Mouse (Mus musculus): ENCODE results near the gene Olfr476. TPM values are rescaled to one million over a fixed set of nuclear protein-coding genes. Genes with fewer than 3 reads are reported as not detected.
"Not testable (repeated sequence)": the region's sequence is repeated elsewhere in the genome, so short reads cannot be mapped to it uniquely, and the experiment has no call there.

The Olfr476 gene
- total RNA-seq (2017): not detected in 2 replicates

GRCm38 (mm10) chr7:107964503-107964902, at the start of gene Olfr476:
Olfr476 (plus strand) TSS chr7:107964803.
- no peak for ATAC-seq (replicated peaks in 1 of 2; ENCODE audit: insufficient read depth in 1 of 2, low FRiP score in 2 of 2, low TSS enrichment in 1 of 2, low read depth in 1 of 2, poor library complexity in 2 of 2, severe bottlenecking in 2 of 2)

GRCm38 (mm10) chr7:107930146-107930545, 34.5 kb upstream of the Olfr476 start, which contains the start of gene Olfr473:
Olfr473 (plus strand) TSS chr7:107930446.
- no peak for ATAC-seq (replicated peaks in 1 of 2; ENCODE audit: insufficient read depth in 1 of 2, low FRiP score in 2 of 2, low TSS enrichment in 1 of 2, low read depth in 1 of 2, poor library complexity in 2 of 2, severe bottlenecking in 2 of 2)

- ATAC-seq (replicated peaks in 1 of 2; ENCODE audit: insufficient read depth in 1 of 2, low FRiP score in 2 of 2, low TSS enrichment in 1 of 2, low read depth in 1 of 2, poor library complexity in 2 of 2, severe bottlenecking in 2 of 2): not testable (repeated sequence)
Observed at GRCm38 (mm10) chr7:107952539-107952938, 12.1 kb upstream of the Olfr476 start.

- no peak for ATAC-seq (replicated peaks in 1 of 2; ENCODE audit: insufficient read depth in 1 of 2, low FRiP score in 2 of 2, low TSS enrichment in 1 of 2, low read depth in 1 of 2, poor library complexity in 2 of 2, severe bottlenecking in 2 of 2)
Observed at GRCm38 (mm10) chr7:107954343-107954742, 10.3 kb upstream of the Olfr476 start, which contains the start of gene Olfr474. Olfr474 (plus strand) TSS chr7:107954643.

- ATAC-seq (replicated peaks in 1 of 2; ENCODE audit: insufficient read depth in 1 of 2, low FRiP score in 2 of 2, low TSS enrichment in 1 of 2, low read depth in 1 of 2, poor library complexity in 2 of 2, severe bottlenecking in 2 of 2): no peak
Observed at GRCm38 (mm10) chr7:107986393-107986792, 21.8 kb downstream of the Olfr476 start, which contains the start of gene Olfr477. Olfr477 (plus strand) TSS chr7:107986693.

- ATAC-seq (replicated peaks in 1 of 2; ENCODE audit: insufficient read depth in 1 of 2, low FRiP score in 2 of 2, low TSS enrichment in 1 of 2, low read depth in 1 of 2, poor library complexity in 2 of 2, severe bottlenecking in 2 of 2): not testable (repeated sequence)
Observed at GRCm38 (mm10) chr7:108014256-108014655, 49.7 kb downstream of the Olfr476 start.

Other genes with a start within 250 kb of the Olfr476 start
- gene Cyb5r2, start 206.8 kb upstream of the Olfr476 start, total RNA-seq (2017): not detected in 2 replicates
- not detected in 2 replicates for gene Ovch2, start 163.6 kb upstream of the Olfr476 start, total RNA-seq (2017)
- gene Olfr467, start 152.5 kb upstream of the Olfr476 start, total RNA-seq (2017): not detected in 2 replicates
- not detected in 2 replicates for gene Olfr469, start 139.3 kb upstream of the Olfr476 start, total RNA-seq (2017)
- gene Olfr470, start 117.3 kb upstream of the Olfr476 start, total RNA-seq (2017): not detected in 2 replicates
- gene Olfr472, start 66.9 kb upstream of the Olfr476 start, total RNA-seq (2017): not detected in 2 replicates
- gene Olfr473, start 34.4 kb upstream of the Olfr476 start, total RNA-seq (2017): not detected in 2 replicates
- not detected in 2 replicates for gene Olfr474, start 10.2 kb upstream of the Olfr476 start, total RNA-seq (2017)
- gene Olfr477, start 21.9 kb downstream of the Olfr476 start, total RNA-seq (2017): not detected in 2 replicates
- gene Olfr478, start 69.2 kb downstream of the Olfr476 start, total RNA-seq (2017): not detected in 2 replicates
- not detected in 2 replicates for gene Olfr479, start 85.9 kb downstream of the Olfr476 start, total RNA-seq (2017)
- not detected in 2 replicates for gene Olfr480, start 102.5 kb downstream of the Olfr476 start, total RNA-seq (2017)
- gene Olfr481, start 115.1 kb downstream of the Olfr476 start, total RNA-seq (2017): not detected in 2 replicates
- gene Olfr482, start 132.8 kb downstream of the Olfr476 start, total RNA-seq (2017): 0.25 TPM in 1 of 2 replicates, not detected in the other
- gene Olfr483, start 136.0 kb downstream of the Olfr476 start, total RNA-seq (2017): not detected in 2 replicates
- gene Olfr484, start 162.6 kb downstream of the Olfr476 start, total RNA-seq (2017): not detected in 2 replicates
- not detected in 2 replicates for gene Olfr485, start 195.1 kb downstream of the Olfr476 start, total RNA-seq (2017)
- not detected in 2 replicates for gene Olfr486, start 207.9 kb downstream of the Olfr476 start, total RNA-seq (2017)
- gene Olfr487, start 249.8 kb downstream of the Olfr476 start, total RNA-seq (2017): not detected in 2 replicates